Mouse (Mus musculus) embryonic fibroblast, embryonic 13.5 days (primary cell): ENCODE measurements around the gene Pcolce.

Source experiments
- CTCF ChIP-seq: IDR thresholded peaks from 2 replicates; pipeline ENCODE4 v1.5.1; 2011; ENCODE audit warnings: mild to moderate bottlenecking, control low read depth, low read length, moderate library complexity, borderline replicate concordance; ENCODE audit not compliant: insufficient read depth
- POLR2A ChIP-seq: IDR thresholded peaks from 2 replicates; pipeline ENCODE4 v1.6.1; 2011; ENCODE audit warnings: low read depth, mild to moderate bottlenecking, control low read depth, low read length, moderate library complexity

DNA sequence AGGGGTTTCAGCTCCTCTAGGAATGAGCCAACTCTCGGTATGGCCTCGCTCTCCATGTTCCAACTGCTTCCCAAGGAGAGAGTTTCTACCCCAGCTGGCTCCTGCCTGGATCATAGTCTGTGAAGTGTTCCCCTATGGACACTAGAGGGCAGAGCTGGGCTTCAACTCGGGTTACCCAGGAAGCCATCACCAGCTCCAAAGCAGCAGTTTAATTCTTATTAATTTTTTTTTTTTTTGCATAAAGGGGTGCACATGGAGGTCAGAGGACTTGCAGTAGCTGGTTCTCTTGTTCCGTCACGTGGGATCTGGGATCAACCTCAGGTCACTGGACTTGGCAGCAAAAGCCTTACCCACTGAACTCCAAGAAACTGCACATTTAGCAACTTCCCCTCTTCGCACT, 43.4 kb upstream of the Pcolce start:
- TF ChIP-seq POLR2A (no peak), CTCF (peak; percentile 47; the same call in 1 of the 2 replicates)
